Mouse (Mus musculus): ENCODE measurements around the gene Camsap1.

The Camsap1 gene

GRCm38 (mm10) chr2:25983159-25983907, at the start of gene Camsap1:
Camsap1 (minus strand) TSS chr2:25983282.
- DNase-seq (ENCODE audit: low read depth in 2 of 2, low spot score in 2 of 2): peak; percentile 98

GRCm38 (mm10) chr2:26030288-26030687, 47.2 kb upstream of the Camsap1 start:
- DNase-seq (ENCODE audit: low read depth in 2 of 2, low spot score in 2 of 2): no peak

DNA sequence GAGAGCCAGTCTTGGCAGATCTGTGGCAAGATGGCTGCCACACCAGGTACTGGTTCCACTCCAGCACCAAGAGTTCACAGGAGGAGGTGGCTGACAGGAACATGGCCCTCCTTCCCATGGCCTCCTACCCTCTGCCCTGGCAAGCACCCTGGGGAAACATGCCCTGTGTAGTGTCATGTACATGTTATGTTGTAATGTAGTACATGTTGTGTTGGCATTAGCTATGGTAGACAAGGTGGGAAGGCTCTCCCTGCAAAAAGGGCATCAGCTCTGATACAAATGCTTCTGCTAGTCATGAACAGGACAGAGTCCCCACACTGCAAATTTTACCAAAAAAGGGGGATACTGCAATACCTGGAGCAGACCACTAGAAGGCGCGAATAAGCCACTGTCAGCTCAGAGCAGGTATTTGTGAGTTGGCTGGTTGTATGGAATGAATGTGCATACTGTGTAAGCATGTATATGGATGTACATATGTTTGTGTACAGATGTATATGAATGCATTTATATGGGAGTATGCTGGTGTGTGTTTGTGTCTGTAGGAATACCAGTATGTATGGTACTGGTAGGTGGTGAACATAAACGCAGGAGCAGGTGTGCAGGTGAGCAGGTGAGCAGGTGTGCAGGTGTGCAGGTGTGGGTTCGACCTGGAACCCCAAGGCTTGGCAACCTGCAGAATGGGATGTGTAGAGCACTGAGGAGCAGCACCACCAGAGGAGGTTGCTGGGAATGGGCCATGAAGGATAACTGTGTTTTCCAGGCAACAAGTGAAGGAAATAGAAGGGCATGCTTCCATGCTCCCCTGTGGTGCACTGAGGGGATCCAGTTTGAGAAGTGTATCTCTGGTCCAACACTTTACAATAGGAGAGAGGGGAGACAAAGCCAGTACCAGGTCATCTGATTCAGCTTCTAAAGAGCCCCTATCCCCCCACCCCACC, 41.3 kb upstream of the Camsap1 start:
- DNase-seq (ENCODE audit: low read depth in 2 of 2, low spot score in 2 of 2): peak; percentile 23 to 50

DNA sequence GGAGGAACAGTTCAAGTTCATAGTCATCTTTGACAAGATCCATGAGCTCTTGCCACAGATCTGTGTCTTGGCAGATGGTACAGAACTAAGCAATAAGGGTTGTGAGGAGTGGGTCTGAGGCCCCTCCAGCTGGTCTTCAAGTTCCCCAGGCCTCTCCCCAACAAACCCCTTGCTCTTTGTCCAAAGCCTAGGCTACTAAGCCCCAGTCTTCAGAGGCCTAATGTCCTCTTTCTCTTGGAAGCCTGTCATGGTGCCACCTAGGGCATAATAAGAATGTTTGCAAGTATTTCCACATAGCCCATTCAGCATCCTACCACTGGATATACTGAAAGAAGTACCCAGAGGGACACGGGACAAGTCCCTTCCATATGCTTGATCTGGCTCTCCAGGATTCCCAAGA, 39.5 kb upstream of the Camsap1 start:
- DNase-seq (ENCODE audit: low read depth in 2 of 2, low spot score in 2 of 2): no peak

- DNase-seq (ENCODE audit: low read depth in 2 of 2, low spot score in 2 of 2): no peak
Measured at GRCm38 (mm10) chr2:26022258-26022565, 39.1 kb upstream of the Camsap1 start.

- peak; percentile 78 to 83 for DNase-seq (ENCODE audit: low read depth in 2 of 2, low spot score in 2 of 2)
Measured at GRCm38 (mm10) chr2:26021561-26022257, 38.6 kb upstream of the Camsap1 start, which contains the start of gene Ubac1. Ubac1 (minus strand) TSS chr2:26021747.

DNA sequence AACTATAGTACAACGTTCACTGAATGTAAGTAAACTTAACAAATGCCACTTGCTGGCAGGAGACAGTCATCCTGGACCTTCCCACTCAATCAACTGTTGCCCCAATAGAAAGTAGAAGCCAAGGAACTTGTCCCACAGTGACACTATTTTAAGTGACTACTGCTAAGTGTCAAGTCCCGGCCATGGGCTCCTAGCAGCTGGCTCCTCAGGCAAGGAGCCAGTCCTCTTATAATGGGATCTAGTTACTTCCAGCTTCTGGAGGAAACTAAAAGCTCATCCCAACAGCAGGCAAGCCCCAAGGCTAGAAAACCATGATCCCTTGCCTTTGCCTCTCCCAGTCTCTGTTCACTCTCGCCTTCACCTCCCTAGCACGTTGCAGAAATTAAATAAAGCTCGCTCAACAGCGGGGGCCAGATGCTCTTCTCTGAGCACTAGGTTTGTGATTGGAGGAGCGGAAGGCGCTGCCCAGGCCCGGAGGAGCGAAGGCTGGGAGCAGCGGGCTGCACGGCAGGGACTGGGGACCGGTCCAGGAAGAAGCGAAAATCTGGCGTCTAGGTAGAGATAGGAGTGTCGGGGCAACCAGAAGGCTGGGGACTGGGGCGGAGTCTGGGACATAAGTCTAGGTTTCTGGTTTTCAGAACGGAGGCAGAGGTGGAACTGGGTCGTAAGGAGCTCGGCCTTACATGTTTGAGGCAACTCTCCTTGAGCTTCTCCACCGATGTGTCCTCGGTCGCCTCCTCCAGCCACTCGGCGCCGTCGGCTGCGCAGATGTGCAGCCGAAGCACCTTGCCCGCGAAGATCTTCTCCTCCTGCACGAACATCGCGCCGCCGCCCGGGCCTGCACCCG, 37.9 kb upstream of the Camsap1 start:
- peak in 1 of 2 experiments; percentile 31 for DNase-seq (ENCODE audit: low read depth in 2 of 2, low spot score in 2 of 2)

GRCm38 (mm10) chr2:26019923-26020322, 36.8 kb upstream of the Camsap1 start:
- no peak for DNase-seq (ENCODE audit: low read depth in 2 of 2, low spot score in 2 of 2)

GRCm38 (mm10) chr2:26017326-26017725, 34.2 kb upstream of the Camsap1 start:
- no peak for DNase-seq (ENCODE audit: low read depth in 2 of 2, low spot score in 2 of 2)

DNA sequence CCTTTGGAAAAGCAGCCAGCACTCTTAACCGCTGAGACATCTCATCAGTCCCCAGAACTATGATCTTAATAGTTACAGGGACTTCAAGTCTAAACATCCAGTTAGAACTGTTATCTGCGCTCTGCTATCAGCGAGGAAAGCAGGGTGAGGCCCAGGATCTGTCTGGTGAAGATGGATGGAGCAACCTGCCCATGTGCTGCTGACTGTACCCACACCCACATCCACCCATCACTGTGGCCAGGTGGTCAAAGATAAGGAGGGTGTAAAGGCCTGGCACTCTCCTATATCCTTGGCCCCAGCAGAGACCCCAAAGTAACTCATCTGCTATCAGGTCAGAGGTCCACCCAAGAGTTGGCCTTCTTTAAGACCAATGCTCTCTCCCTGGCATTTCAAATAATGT, 30.6 kb upstream of the Camsap1 start:
- no peak for DNase-seq (ENCODE audit: low read depth in 2 of 2, low spot score in 2 of 2)

GRCm38 (mm10) chr2:26011420-26011819, 28.3 kb upstream of the Camsap1 start:
- DNase-seq (ENCODE audit: low read depth in 2 of 2, low spot score in 2 of 2): no peak

GRCm38 (mm10) chr2:26002001-26002400, 18.9 kb upstream of the Camsap1 start:
- DNase-seq (ENCODE audit: low read depth in 2 of 2, low spot score in 2 of 2): no peak

DNA sequence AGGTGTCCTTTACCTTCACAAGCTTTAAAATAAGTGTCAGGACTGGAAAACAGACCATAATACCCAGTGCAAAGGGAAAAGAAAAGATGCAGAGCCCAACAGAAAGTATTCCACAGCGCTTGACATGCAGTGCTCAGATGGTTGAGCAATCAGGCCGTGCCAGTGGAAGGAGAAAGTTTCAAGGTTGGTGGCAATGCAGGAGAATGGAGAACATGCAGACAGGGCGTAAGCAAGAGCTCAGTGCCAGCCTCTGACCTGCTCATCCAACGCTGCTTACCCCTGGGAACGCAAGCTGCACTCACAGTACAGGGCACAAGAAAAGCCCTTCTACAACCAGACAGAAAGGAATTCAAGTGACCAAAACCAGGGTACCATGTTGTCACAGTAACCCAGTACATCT, 18.1 kb upstream of the Camsap1 start:
- DNase-seq (ENCODE audit: low read depth in 2 of 2, low spot score in 2 of 2): no peak

DNA sequence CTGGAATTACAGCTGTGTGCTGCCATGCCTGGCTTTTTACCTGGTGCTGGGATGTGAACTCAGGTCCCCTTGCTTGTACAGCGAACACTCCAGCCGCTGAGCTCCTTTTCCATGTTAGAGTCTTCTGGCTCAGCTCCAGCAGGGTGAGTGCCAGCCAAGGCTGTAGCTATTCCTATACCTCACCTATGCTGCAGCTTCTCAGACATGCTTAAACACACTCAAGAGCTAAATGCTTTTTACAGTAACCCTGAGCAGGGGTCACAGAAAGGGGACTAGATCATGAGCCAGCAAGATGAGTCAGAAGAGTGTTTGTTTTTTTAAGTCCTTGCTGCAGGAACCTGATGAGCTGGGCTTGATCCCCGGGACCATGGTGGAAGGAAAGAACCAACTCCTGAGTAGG, 14.6 kb upstream of the Camsap1 start:
- DNase-seq (ENCODE audit: low read depth in 2 of 2, low spot score in 2 of 2): no peak

GRCm38 (mm10) chr2:25994791-25995190, 11.7 kb upstream of the Camsap1 start:
- no peak for DNase-seq (ENCODE audit: low read depth in 2 of 2, low spot score in 2 of 2)

DNA sequence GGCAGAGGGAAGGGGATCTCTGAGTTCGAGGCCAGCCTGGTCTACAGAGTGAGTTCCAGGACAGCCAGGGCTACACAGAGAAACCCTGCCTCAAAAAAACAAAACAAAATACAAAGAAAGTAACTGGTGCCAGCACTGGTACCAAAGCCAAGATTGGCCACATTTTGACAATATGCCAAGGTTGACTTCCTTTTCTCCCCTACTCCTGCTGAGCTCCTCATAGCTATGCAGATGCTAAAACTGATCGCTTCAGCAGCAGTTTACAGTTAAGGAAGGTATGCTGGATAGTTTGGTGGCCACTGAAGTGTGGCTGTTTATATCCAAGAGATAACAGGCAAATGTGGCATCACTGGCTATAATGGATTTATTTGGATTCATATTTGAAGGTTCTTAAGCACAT, 9.2 kb upstream of the Camsap1 start:
- DNase-seq (ENCODE audit: low read depth in 2 of 2, low spot score in 2 of 2): no peak

GRCm38 (mm10) chr2:25989651-25990050, 6.6 kb upstream of the Camsap1 start:
- DNase-seq (ENCODE audit: low read depth in 2 of 2, low spot score in 2 of 2): no peak

GRCm38 (mm10) chr2:25987817-25988216, 4.7 kb upstream of the Camsap1 start:
- DNase-seq (ENCODE audit: low read depth in 2 of 2, low spot score in 2 of 2): no peak

GRCm38 (mm10) chr2:25986601-25987000, 3.5 kb upstream of the Camsap1 start:
- DNase-seq (ENCODE audit: low read depth in 2 of 2, low spot score in 2 of 2): no peak

GRCm38 (mm10) chr2:25982426-25983091, 523 bp downstream of the Camsap1 start:
- peak in 1 of 2 experiments; percentile 4 for DNase-seq (ENCODE audit: low read depth in 2 of 2, low spot score in 2 of 2)
